Mouse (Mus musculus): ENCODE data around the gene Gm19935.

DNA sequence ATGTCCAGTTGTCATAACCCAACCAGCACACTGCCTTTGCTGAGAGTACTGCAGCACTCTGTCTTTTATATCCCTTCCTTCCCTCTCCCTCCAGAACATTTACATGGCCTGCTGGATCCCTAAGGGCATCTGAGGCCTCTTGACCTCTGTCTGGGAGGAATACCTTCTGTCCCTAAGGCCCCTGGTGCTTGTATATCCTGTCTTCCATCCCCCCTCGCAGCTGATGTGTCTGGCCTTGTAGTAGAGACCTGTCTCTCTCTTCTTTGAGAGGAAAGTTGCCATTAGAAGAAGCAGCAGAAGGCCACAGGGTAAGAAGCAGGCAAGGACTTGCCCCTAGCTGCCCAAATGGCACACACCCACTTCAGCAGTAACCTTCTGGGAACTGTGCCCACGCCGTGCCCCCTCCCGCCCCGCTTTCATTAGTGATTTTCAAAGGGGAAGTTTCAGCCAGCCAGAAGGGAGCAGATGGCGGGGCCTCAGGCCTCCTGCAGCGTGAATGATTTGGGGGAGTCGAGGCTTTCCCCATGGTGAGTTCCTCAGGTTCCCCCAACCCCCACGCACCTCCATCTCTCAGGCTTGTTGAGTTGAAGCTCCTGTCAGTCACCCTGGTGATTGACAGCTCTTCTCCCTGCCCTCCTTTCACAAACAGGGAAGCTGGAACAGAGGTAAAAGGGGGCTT lies 44.2 kb upstream of the Gm19935 start:
- TF ChIP-seq EP300 (optimal IDR thresholded peaks at IDR 0.05) (no peak), CTCF (IDR thresholded peaks at IDR 0.05; ENCODE audit: low read depth) (no peak)
